Comparison of ENCODE assay signal across 12 mouse cellular contexts in genomic region chr3:32614786-32615185, GRCm38 (mm10). TPM values are rescaled to one million over a fixed set of nuclear protein-coding genes. Genes with fewer than 3 reads are reported as not detected.
DNase-seq lines count a peak whose midpoint lies in the region; ATAC-seq and TF ChIP-seq lines count a peak whose summit lies in the region.
"Had no signal": no experiment of that assay in that cellular context is flagged by ENCODE, and none has a peak within 500 bp of the region (broad histone marks: within the 10 kb centered on the region; RNA-seq: fewer than 3 reads in every experiment).

No protein-coding gene starts in this region.

- H3K27ac ChIP-seq in hindbrain, embryonic 12.5 days = no peak overlapping the region
- no peak overlapping the region for H3K27ac ChIP-seq in hindbrain, embryonic 10.5 days
- no peak overlapping the region for H3K27ac ChIP-seq in neural tube, embryonic 13.5 days (replicated peaks)
- no peak overlapping the region for H3K27ac ChIP-seq in stomach, postnatal 0 days (replicated peaks)
- H3K27ac ChIP-seq: liver, embryonic 13.5 days; neural tube, embryonic 12.5 days had no signal

- H3K4me1 ChIP-seq in hindbrain, embryonic 12.5 days = peaks cover 3% of the 10 kb centered on the region; the same call in 1 of the 2 replicates
- peaks cover 20% of the 10 kb centered on the region for H3K4me1 ChIP-seq in hindbrain, embryonic 10.5 days (replicated peaks)
- H3K4me1 ChIP-seq in neural tube, embryonic 13.5 days (replicated peaks) = peaks cover 23% of the 10 kb centered on the region
- no peaks in the 10 kb centered on the region for H3K4me1 ChIP-seq in stomach, postnatal 0 days (replicated peaks; ENCODE audit: control insufficient read depth, insufficient read depth)
- H3K4me1 ChIP-seq: neural tube, embryonic 12.5 days had no signal

- H3K36me3 ChIP-seq in hindbrain, embryonic 12.5 days = no peaks in the 10 kb centered on the region
- H3K36me3 ChIP-seq in hindbrain, embryonic 10.5 days = no peaks in the 10 kb centered on the region
- H3K36me3 ChIP-seq in neural tube, embryonic 13.5 days = no peaks in the 10 kb centered on the region
- H3K36me3 ChIP-seq in stomach, postnatal 0 days (ENCODE audit: control insufficient read depth, insufficient read depth, low read length) = no peaks in the 10 kb centered on the region
- H3K36me3 ChIP-seq: liver, embryonic 13.5 days; neural tube, embryonic 12.5 days had no signal

- TF ChIP-seq EP300 in stomach, postnatal 0 days (optimal IDR thresholded peaks at IDR 0.05) = no peak

- no peak overlapping the region for H3K4me3 ChIP-seq in hindbrain, embryonic 12.5 days
- no peak overlapping the region for H3K4me3 ChIP-seq in hindbrain, embryonic 10.5 days
- H3K4me3 ChIP-seq in neural tube, embryonic 13.5 days = no peak overlapping the region
- H3K4me3 ChIP-seq in stomach, postnatal 0 days (ENCODE audit: low read depth, low read length) = no peak overlapping the region
- H3K4me3 ChIP-seq: neural tube, embryonic 12.5 days had no signal

- no peak for TF ChIP-seq CTCF in stomach, postnatal 0 days (IDR thresholded peaks at IDR 0.05; ENCODE audit: low read depth)

- H3K9ac ChIP-seq in hindbrain, embryonic 12.5 days = no peak overlapping the region
- H3K9ac ChIP-seq in neural tube, embryonic 13.5 days = no peak overlapping the region
- H3K9ac ChIP-seq in stomach, postnatal 0 days (ENCODE audit: low read length) = no peak overlapping the region; the same call in 1 of the 2 replicates
- H3K9ac ChIP-seq: liver, embryonic 13.5 days; neural tube, embryonic 12.5 days had no signal

- 85% methylated on average over 2 of the region's 2 CpGs for WGBS in hindbrain, embryonic 12.5 days
- WGBS in hindbrain, embryonic 10.5 days = 85% methylated on average over 2 of the region's 2 CpGs
- 82% methylated on average over 2 of the region's 2 CpGs for WGBS in neural tube, embryonic 13.5 days
- WGBS in stomach, postnatal 0 days = 49% methylated on average over 2 of the region's 2 CpGs

- no peak for ATAC-seq in hindbrain, embryonic 12.5 days (ENCODE audit: low FRiP score)
- ATAC-seq in neural tube, embryonic 13.5 days (ENCODE audit: low read depth) = no peak
- no peak for ATAC-seq in stomach, postnatal 0 days (ENCODE audit: low FRiP score, low TSS enrichment)
- ATAC-seq in granulocyte monocyte progenitor cell, adult 5-6 weeks (replicated peaks; ENCODE audit: poor library complexity, severe bottlenecking) = no peak

- H3K27me3 ChIP-seq in hindbrain, embryonic 12.5 days = no peaks in the 10 kb centered on the region; the same call in 1 of the 2 replicates
- no peaks in the 10 kb centered on the region; the same call in 1 of the 2 replicates for H3K27me3 ChIP-seq in hindbrain, embryonic 10.5 days (ENCODE audit: insufficient read depth, poor library complexity, severe bottlenecking)
- no peaks in the 10 kb centered on the region for H3K27me3 ChIP-seq in neural tube, embryonic 13.5 days
- no peaks in the 10 kb centered on the region for H3K27me3 ChIP-seq in stomach, postnatal 0 days (ENCODE audit: control insufficient read depth, insufficient read depth, low read length)
- H3K27me3 ChIP-seq: neural tube, embryonic 12.5 days had no signal

- H3K9me3 ChIP-seq in hindbrain, embryonic 12.5 days (replicated peaks) = no peaks in the 10 kb centered on the region
- no peaks in the 10 kb centered on the region for H3K9me3 ChIP-seq in hindbrain, embryonic 10.5 days
- H3K9me3 ChIP-seq in neural tube, embryonic 13.5 days = no peaks in the 10 kb centered on the region
- H3K9me3 ChIP-seq in stomach, postnatal 0 days (ENCODE audit: control insufficient read depth, low read length) = no peaks in the 10 kb centered on the region
- H3K9me3 ChIP-seq: liver, embryonic 13.5 days; neural tube, embryonic 12.5 days had no signal

- H3K4me2 ChIP-seq in hindbrain, embryonic 12.5 days (replicated peaks) = peak overlapping the region; percentile 20; the same call in 1 of the 2 replicates
- peak overlapping the region; percentile 29 for H3K4me2 ChIP-seq in neural tube, embryonic 13.5 days
- peak overlapping the region; percentile 18 for H3K4me2 ChIP-seq in stomach, postnatal 0 days (replicated peaks; ENCODE audit: low read depth)

- peak; percentile 23 for DNase-seq in adrenal gland, postnatal 14 days
- no peak for DNase-seq in adrenal gland, adult 8-10 months
- DNase-seq in hindbrain, embryonic 10.5 days (ENCODE audit: low spot score) = no peak
- no peak for DNase-seq in neural tube, embryonic 10.5 days (ENCODE audit: extremely low spot score, low spot score)
- no peak for DNase-seq in stomach, postnatal 0 days (ENCODE audit: low spot score)
- DNase-seq: gastrocnemius, postnatal 10 days; liver, embryonic 13.5 days; thymus, postnatal 4 days had no signal

RNA-seq across cellular contexts. Expression of gene Gnb4, which starts 1.6 kb away (rescaled TPM):
- total RNA-seq in adrenal gland, postnatal 14 days (2021) = 43.7 and 44.4 TPM in 2 replicates
- 10 to 100 TPM; 37.7 to 82.5 (median 58.9) TPM for total RNA-seq in adrenal gland, adult 8-10 months (2022)
- 55.0 and 60.0 TPM in 2 replicates for polyA plus RNA-seq in hindbrain, embryonic 12.5 days (2016; fragmentation: Nextera tagmentation; extraction: Ambion mirVana)
- 46.1 and 49.3 TPM in 2 replicates for polyA plus RNA-seq in hindbrain, embryonic 10.5 days (2016; fragmentation: Nextera tagmentation; extraction: Ambion mirVana)
- 88.0 and 90.2 TPM in 2 replicates for polyA plus RNA-seq in neural tube, embryonic 13.5 days (2015; fragmentation: Nextera tagmentation; extraction: Ambion mirVana)
- 39.5 and 42.6 TPM in 2 replicates for polyA plus RNA-seq in stomach, postnatal 0 days (2015; fragmentation: Nextera tagmentation; extraction: Ambion mirVana)
- total RNA-seq in granulocyte monocyte progenitor cell, adult 5-6 weeks (2014; fragmentation: Nextera tagmentation) = 3.8 and 5.4 TPM in 2 replicates
- total RNA-seq in granulocyte monocyte progenitor cell, adult 5-6 weeks (2017) = 1.7 and 4.4 TPM in 2 replicates
